Mouse (Mus musculus): ENCODE measurements around the gene Lhfpl3.
A peak's percentile ranks its signal among the peaks of the same experiment; 100 is the strongest.
"Not testable (repeated sequence)": the region's sequence is repeated elsewhere in the genome, so short reads cannot be mapped to it uniquely, and the experiment has no call there.

Gene Lhfpl3

GRCm38 (mm10) chr5:22745885-22746532, at the start of gene Lhfpl3:
Gene Lhfpl3, plus strand, starts transcription at chr5:22746059.
- peak; percentile 77 for DNase-seq

DNA sequence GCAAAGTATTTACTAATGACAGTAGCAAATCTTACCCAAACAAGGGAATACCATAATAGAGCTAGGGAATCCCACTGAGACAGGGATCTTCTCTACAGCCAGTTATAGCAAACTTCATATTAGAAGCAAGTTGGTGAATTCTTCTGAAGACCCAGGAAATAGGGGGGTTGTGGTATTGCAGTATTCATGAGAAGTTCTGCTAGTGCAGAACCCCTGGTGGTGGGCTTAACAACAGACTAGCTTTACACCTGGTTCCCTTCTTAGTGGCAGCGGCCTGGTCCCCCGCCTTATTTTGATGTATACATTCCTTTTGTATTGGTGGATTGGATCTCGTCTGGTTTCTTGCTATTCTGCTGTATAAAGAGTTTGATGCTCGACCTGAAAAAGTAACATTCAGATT, 39.6 kb upstream of the Lhfpl3 start:
- not testable (repeated sequence) for DNase-seq

DNA sequence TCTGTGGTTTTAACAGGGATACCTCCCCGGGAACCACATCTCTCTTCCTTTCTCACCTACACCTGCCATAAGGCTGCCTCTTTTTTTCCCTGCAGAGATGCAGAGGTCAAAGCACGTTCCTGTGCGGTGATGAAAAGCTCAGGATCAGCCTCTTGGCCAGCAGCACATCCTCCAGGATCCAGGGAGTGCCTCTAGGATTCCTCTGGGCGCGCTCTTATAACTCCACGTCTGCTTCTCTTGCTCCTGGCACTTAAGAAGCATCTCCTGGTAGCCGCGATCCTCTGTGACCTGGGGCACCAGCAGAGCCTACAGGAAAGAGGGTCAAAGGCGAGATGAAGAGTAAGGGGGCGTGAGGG, 352 bp upstream of the Lhfpl3 start:
- no peak for DNase-seq

DNA sequence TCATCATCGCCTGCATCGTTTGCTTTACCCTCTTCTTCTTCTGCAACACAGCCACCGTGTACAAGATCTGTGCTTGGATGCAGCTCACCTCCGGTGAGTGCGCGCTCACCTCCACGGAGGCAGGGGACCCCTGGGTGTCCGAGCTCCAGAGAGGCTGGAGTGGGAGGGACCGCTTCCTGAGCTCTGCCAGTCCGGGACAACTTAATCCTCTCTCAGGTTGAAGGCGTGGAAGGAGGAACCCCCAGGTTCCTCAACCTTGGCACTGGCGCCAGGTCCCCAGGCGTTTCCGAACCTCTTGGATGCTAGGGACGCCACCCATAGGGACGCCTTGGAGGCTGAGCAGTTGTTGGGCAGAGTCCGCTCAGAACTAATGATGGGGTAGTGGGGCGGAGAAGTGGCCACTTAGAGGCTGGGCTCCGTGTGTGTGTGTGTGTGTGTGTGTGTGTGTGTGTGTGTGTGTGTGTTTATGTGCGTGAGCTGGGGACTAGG, 718 bp downstream of the Lhfpl3 start:
- peak; percentile 32 for DNase-seq

- DNase-seq = peak; percentile 11
Measured at GRCm38 (mm10) chr5:22747305-22747704, 1.4 kb downstream of the Lhfpl3 start.

GRCm38 (mm10) chr5:22757261-22757660, 11.4 kb downstream of the Lhfpl3 start:
- peak; percentile 25 for DNase-seq

DNA sequence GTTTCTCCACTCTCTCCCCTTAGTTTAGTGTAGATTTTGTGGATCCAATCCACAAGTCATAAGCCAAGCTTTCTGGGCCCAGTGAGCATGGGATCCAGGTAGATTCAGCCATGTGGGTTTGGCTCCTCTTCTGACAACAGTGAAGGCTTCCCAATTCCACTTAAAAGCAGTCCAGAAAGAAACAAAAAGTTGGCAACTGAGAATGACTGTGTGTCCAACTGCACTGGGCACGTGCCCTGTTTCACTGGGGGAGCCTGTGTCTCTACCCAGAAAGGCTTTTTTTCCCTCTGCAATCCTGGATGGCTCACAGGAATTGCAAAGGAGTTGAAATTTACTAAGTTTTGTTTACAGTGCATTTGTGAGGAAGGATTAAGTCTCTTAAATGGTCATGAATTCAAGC, 24.9 kb downstream of the Lhfpl3 start:
- no peak for DNase-seq

DNA sequence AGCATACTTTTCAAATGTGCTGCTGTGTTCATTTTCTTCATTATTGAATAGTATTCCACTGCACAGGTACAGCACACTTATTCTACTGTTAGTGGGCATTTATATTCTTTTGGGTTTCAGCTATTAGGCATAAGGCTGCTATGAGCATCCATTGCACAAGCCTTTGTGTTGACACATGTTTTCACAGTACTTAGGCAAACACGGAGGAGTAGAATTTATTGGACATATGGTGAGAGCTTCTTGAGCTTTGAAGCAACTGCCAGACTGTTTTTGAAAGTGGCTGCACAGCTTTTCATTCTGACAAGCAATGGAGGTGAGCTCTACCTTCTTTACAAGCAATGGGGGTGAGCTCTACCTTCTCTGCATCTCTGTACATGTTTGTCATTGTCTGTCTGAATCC, 49.5 kb downstream of the Lhfpl3 start:
- no peak for DNase-seq

- DNase-seq = no peak
Measured at GRCm38 (mm10) chr5:22813426-22813825, 67.6 kb downstream of the Lhfpl3 start.

- DNase-seq = no peak
Measured at GRCm38 (mm10) chr5:22829822-22830450, 84.1 kb downstream of the Lhfpl3 start.

- DNase-seq = peak; percentile 2
Measured at GRCm38 (mm10) chr5:22851572-22851971, 105.7 kb downstream of the Lhfpl3 start.

DNA sequence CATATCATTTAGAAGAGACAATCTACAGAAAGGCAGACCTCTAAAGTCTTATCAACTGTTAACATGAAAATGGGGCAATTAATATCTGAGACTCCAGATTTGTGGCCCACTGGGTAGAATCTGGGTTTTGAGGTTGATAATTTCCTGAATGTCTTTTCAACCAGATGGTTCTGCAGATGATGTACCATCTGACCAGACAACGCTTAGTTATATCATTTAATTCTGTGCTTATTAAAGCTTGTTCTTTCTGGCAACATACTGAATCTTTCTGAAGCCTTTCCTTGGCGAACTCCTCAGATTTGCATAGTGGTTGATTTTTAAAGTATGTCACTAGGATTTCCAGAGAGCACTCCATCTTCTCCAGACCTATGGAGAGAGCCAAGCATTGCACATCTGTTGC, 107.6 kb downstream of the Lhfpl3 start:
- no peak for DNase-seq

DNA sequence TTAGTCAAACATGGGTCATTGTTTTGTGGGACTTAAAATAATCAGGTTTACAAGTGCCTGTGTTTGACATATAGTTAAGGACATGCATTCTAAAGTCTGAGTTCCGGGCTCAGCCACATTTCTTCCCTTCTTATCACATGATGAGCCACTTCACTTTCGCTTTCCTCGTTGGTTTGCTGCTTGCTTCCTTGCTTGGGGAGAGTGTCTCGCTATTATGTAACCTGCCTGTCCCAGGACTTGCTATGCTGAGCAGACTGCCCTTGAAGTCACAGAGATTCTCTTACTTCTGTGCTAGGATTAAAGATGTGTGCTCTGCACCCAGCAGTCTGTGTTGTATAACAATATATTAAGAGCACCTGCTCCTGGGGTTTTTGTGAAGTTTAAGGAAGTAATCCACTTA, 110.6 kb downstream of the Lhfpl3 start:
- no peak for DNase-seq

DNA sequence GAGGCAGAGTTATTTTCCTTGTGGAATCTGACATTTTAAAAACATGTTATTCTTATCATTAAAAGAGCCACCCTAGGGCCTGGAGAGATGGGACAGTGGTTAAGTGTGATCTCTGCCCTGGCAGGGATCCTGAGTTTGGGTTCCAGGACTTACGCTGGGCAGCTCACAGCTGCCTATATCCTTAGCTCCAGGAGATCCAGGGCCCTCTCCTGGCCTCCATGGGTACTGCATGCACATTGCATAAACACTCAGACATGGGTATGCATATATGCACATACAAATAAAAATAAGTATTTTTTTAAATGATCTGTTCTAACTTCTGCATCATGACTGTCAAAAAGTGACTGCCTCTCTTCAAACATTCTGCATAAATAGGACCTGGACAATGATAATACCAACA, 115.5 kb downstream of the Lhfpl3 start:
- DNase-seq = peak; percentile 9

DNA sequence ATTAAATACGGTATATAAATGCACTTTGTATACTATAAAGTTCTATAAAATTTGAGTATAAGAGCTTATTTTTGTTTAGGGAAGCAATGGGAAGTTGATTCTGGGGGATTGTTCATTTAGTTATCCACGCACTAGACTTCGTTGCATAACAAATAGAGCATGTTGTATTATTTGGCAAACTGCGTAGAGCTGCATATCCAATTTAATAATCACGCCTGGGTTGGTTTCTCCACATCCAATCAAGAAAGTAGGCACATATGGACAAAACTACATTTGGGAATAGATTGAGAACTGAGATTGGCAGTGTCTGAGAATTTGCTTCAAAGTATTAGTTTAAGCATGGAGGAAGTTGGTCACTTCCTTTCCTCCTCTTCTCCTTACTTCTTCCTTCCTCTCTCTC, 123.2 kb downstream of the Lhfpl3 start:
- no peak for DNase-seq

DNA sequence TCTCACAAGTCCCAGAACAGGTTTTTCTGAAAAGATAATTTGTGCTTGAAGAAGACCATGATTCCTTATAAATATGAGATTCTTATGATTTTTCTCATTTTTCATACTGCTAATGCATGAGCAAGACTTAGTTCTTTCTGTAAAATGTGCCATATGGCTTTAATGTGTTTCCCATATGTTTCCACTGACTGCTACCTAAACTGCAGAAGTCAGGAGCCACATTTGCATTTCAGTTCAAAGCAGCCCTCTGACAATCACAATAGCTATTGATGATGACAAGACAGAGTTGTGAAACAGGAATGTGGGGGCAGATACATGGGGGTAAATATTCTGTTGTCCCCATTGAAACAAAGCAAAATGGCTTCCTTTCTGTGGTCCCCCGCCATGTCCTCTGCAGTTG, 126.6 kb downstream of the Lhfpl3 start:
- no peak for DNase-seq

DNA sequence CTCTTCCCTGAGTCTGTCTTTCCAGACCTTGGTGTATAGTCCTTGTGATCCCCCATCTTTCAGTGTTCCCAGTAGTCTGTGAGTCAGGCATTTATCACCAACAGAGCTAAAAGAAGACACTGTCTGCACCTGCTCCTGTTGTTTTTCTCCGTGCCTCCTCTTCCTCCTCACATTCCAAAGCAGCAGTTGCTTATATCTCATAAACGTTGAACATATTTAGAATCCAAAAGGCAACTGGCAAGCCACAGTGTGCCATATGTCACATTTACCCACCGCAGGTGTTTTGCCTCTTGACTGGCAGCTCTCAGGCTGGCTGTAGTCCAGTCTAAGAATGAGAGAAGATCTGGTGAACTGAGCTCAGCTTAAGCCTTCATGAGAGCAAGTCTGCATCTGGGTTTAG, 142.5 kb downstream of the Lhfpl3 start:
- DNase-seq = no peak

- DNase-seq = no peak
Measured at GRCm38 (mm10) chr5:22889481-22889880, 143.6 kb downstream of the Lhfpl3 start.

GRCm38 (mm10) chr5:22897228-22897627, 151.4 kb downstream of the Lhfpl3 start:
- DNase-seq = no peak

DNA sequence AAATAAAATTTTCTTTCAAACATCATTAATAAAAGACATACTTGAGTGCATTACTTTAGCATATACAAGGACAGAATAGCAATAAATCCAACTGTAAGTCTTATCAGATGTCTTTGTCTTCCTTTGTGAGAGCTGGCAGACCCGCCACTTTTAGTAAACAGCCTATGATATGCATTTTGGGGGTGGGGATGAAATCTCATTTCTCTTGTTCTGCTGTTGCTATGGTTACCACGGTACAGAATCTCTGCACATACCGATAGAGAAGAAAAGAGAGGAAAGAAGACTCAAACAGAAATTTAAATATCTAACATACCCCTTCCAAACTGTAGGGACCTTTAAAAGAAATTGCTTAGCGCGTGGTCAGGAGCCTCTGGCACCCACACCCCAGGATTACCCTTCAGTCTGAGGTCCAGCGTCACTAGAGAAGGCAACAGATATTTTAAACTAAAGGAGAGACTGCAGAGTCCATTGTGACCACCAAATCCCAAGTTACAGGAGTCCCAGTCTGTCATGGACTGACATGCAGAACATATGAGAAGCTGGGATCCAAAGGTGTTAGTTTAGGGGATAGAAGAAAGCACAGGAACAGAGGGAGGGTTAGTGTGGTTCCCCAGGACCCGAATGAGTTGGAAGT, 151.9 kb downstream of the Lhfpl3 start:
- DNase-seq = no peak

DNA sequence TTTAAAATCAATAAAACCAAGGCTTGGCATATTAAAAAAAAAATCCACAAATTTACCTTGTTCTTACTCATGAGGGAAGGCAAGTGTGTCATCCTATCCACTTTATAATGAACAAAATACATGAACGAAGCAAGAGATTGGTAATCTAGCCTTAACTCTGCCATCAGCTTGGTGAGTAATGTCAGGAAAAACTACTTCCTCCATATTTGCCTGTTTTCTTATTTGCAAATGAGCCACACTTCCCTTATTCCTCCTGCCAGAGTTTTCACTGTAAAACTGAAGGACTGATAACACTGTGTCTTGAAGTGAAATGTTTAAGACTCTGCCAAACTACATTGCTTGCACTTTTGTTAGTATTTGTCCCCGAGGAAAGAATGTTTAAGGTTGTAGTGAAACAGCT, 152.7 kb downstream of the Lhfpl3 start:
- no peak for DNase-seq

GRCm38 (mm10) chr5:22899913-22900312, 154.1 kb downstream of the Lhfpl3 start:
- no peak for DNase-seq

- no peak for DNase-seq
Measured at GRCm38 (mm10) chr5:22917197-22917596, 171.3 kb downstream of the Lhfpl3 start.

DNA sequence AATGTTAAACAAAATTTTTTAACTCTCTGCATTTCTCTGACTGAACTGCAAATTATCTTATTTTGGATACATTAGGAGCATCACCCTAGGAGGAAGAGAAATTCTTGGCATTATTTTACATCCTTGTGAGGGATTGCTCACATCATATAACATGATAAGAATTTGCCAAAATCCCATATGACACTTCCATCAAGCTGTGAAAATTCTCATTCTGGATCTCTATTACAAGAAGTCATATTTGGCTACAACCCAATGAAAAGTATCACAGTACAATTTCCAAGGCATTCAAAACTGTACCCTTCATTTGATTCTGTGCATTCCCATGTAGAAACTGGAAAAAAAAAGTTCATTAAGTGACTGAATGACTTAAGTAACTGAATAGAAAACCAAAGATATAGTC, 180.3 kb downstream of the Lhfpl3 start:
- no peak for DNase-seq
